Mouse (Mus musculus): ENCODE measurements around the gene Olfm2. TPM values are rescaled to one million over a fixed set of nuclear protein-coding genes. Genes with fewer than 3 reads are reported as not detected.

Gene Olfm2
- polyA plus RNA-seq, 1 experiment from 2014 or later: 3.3 TPM

DNA sequence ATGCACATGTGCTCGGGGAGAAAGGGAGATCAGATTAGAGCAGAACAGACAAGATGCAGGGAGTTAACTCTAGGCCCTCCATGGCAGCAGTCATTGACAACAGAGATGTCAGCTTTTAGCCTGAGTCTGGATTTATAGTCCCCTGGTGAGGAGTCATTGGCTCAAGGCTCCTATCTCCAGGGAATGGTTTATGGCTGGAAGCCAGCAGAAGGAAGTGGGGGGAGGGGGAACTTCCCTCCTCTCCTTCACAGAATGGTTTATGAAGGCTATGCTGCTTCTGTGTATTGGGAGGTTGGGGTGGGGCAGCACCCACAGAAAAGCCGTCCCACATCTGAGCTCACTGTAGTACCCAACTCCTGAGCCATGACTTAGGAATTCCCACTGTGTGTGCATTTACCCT, 24.6 kb downstream of the Olfm2 start:
- Histone ChIP-seq H3K9me3 (peaks cover 14% of the 10 kb centered on the region; the same call in 1 of the 2 replicates), H3K27me3 (peaks cover 39% of the 10 kb centered on the region), H3K36me3 (no peaks in the 10 kb centered on the region), H3K4me1 (replicated peaks) (peaks cover 11% of the 10 kb centered on the region), H3K9ac (replicated peaks) (no peak overlapping the region), H3K4me3 (replicated peaks) (no peak overlapping the region), H3K4me2 (no peak overlapping the region), H3K27ac (no peak overlapping the region)
- WGBS: 54% methylated on average over 2 of the region's 2 CpGs
- no peak for ATAC-seq (ENCODE audit: insufficient number of reproducible peaks, insufficient read depth, low FRiP score, low TSS enrichment, low read depth)

DNA sequence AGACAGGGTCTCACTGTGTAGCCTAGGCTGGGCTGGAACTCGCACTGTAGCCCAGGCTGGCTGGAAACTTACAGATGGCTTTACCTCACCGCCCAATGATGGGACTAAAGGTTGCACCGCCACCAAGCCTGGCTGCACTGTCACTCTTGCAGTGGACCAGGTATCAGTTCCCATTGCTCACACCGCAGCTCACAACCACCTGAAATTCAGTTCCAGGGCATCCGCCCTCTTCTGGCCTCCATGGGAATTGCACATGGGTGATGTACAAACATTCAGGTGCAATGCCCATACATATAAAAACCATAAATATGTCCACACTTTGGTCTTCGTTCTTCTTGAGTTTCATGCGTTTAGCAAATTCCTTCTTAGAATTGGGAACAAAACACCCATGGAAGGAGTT, 30.8 kb downstream of the Olfm2 start:
- H3K4me3 ChIP-seq (replicated peaks): no peak overlapping the region

DNA sequence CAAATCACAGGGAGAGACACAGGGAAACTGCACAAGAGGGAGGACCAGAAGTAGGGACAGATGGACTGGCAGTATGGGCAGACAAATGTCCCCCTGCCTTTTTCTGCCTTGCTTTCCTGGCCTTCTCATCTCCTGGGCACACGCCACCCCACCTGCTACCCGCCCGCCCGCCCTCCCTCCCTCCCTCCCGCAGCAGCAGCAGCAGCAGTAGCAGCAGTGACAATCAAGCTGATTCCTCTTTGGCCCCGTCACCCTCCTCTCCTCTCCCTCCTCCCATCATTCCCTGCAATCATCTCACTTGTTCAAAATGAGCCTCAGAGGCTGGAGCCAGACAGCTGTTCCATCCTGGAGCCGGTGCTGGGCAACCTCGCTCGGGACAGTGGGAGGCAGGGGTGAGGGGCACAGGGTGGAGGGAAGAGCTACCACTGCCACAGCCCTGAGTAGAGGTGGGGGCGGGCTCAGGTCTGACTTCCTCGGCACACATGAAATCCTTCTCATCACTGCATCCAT, 32.6 kb downstream of the Olfm2 start:
- whole genome bisulfite sequencing: 43% methylated on average over 11 of the region's 11 CpGs
- no peaks in the 10 kb centered on the region for H3K4me1 ChIP-seq (replicated peaks)
- H3K4me2 ChIP-seq: no peak overlapping the region
- ATAC-seq (ENCODE audit: insufficient number of reproducible peaks, insufficient read depth, low FRiP score, low TSS enrichment, low read depth): no peak
- H3K36me3 ChIP-seq: no peaks in the 10 kb centered on the region
- H3K4me3 ChIP-seq (replicated peaks): no peak overlapping the region
- H3K27me3 ChIP-seq: 0 out of 2 replicates have a peak, but pooled peaks cover 5% of the 10 kb centered on the region
- H3K27ac ChIP-seq: no peak overlapping the region
- H3K9me3 ChIP-seq: peaks cover 4% of the 10 kb centered on the region
- H3K9ac ChIP-seq (replicated peaks): no peak overlapping the region

More for the DNA sequence above, 30.8 kb downstream of the Olfm2 start:
- H3K36me3 ChIP-seq: no peaks in the 10 kb centered on the region
- H3K27me3 ChIP-seq: 0 out of 2 replicates have a peak, but pooled peaks cover 5% of the 10 kb centered on the region
- whole genome bisulfite sequencing: 69% methylated on average over 7 of the region's 7 CpGs
- no peak overlapping the region for H3K4me2 ChIP-seq
- no peak overlapping the region for H3K9ac ChIP-seq (replicated peaks)
- H3K27ac ChIP-seq: no peak overlapping the region
- no peaks in the 10 kb centered on the region for H3K4me1 ChIP-seq (replicated peaks)
- peaks cover 13% of the 10 kb centered on the region for H3K9me3 ChIP-seq
- ATAC-seq (ENCODE audit: insufficient number of reproducible peaks, insufficient read depth, low FRiP score, low TSS enrichment, low read depth): no peak

DNA sequence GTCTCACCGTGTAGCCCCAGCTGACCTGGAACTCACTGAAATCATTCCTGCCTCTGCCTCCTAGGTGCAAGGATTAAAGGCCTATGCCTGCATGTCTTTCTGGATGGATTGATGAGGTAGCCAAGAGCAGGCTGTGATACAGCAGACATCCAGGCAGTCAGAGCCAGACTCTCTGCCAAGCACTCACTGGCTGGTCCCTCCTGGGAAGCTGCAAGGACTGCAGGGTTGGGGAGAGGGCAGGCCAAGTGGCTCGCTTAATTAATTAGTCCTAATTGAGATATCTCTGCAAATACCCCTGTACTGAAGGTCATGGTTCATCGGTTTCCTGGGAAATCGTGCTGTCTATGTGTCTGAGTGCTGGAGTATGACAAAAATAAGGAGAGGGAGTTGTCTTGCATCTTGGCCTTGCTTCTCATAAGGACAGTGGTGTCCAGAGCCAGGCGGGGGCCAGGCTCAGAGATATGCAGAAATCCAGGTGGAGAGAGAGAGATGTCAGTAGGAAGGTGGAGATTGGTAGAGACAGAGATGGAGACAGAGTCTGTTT, 33.1 kb downstream of the Olfm2 start:
- ATAC-seq (ENCODE audit: insufficient number of reproducible peaks, insufficient read depth, low FRiP score, low TSS enrichment, low read depth): no peak
- H3K9ac ChIP-seq (replicated peaks): no peak overlapping the region
- no peak overlapping the region for H3K4me2 ChIP-seq
- H3K4me1 ChIP-seq (replicated peaks): no peaks in the 10 kb centered on the region
- H3K4me3 ChIP-seq (replicated peaks): no peak overlapping the region
- peaks cover 4% of the 10 kb centered on the region for H3K9me3 ChIP-seq
- H3K36me3 ChIP-seq: no peaks in the 10 kb centered on the region
- H3K27ac ChIP-seq: no peak overlapping the region
- 0 out of 2 replicates have a peak, but pooled peaks cover 5% of the 10 kb centered on the region for H3K27me3 ChIP-seq
- 79% methylated on average over 5 of the region's 5 CpGs for WGBS

DNA sequence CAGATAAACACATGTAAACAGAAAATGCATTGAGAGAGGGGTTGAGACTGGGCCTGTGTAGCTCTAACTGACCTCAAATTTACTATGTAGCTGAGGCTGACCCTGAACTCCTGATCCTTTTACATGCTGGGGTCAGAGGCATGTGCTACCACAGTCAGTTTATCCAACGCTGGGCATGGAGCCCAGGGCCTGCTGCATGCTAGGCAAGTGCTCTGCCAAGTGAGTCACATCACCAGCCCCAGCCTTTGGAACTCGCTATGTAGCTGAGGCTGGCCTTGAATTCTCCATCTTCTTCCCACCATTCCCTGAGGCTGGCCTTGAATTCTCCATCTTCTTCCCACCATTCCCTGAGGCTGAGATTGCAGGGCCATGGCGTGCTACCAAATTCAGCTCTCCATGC, 35.7 kb downstream of the Olfm2 start:
- Histone ChIP-seq H3K9ac (replicated peaks) (no peak overlapping the region), H3K4me1 (replicated peaks) (no peaks in the 10 kb centered on the region), H3K4me3 (replicated peaks) (no peak overlapping the region), H3K36me3 (no peaks in the 10 kb centered on the region), H3K9me3 (peaks cover 4% of the 10 kb centered on the region), H3K27ac (no peak overlapping the region), H3K4me2 (no peak overlapping the region), H3K27me3 (0 out of 2 replicates have a peak, but pooled peaks cover 5% of the 10 kb centered on the region)
- 85% methylated on average over 3 of the region's 3 CpGs for WGBS
- no peak for ATAC-seq (ENCODE audit: insufficient number of reproducible peaks, insufficient read depth, low FRiP score, low TSS enrichment, low read depth)

DNA sequence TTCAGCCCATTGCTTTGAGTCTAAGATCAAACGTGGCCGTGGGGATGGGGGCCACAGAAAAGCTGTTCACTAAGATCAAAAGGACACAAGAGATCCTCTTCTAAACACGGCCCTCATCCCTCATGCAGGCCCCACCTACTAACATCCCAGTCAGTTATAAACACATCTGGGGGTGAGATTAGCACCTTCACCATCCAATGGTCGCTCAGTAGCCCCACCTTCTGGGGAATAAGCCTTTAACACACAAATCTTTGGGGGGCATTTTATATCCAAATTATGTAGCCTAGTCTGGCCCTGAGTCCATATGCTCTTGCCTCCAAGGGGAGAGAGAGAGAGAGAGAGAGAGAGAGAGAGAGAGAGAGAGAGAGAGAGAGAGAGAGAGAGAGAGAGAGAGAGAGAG, 40.2 kb downstream of the Olfm2 start:
- ATAC-seq (ENCODE audit: insufficient number of reproducible peaks, insufficient read depth, low FRiP score, low TSS enrichment, low read depth): no peak
- no peak overlapping the region for H3K27ac ChIP-seq
- no peaks in the 10 kb centered on the region for H3K9me3 ChIP-seq
- no peak overlapping the region for H3K9ac ChIP-seq (replicated peaks)
- no peak overlapping the region for H3K4me3 ChIP-seq (replicated peaks)
- no peaks in the 10 kb centered on the region; the same call in 1 of the 2 replicates for H3K27me3 ChIP-seq
- H3K4me1 ChIP-seq (replicated peaks): no peaks in the 10 kb centered on the region
- H3K4me2 ChIP-seq: no peak overlapping the region
- 14% methylated on average over 4 of the region's 4 CpGs for WGBS
- H3K36me3 ChIP-seq: no peaks in the 10 kb centered on the region

DNA sequence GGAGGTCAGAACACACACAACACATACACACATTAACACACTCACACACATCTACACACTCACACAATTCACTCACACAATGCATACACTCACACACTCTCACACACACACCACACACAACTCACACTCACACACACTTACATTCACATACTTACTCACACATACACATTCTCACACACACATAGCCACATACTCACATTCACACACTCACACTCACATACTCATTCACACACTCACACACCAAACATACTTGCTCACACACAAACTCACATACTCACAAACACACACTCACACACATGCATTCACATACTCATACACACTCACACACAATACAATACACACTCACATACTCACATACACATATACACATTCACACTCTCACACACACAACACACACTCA, 40.7 kb downstream of the Olfm2 start:
- Histone ChIP-seq H3K4me2 (no peak overlapping the region), H3K27ac (no peak overlapping the region), H3K9ac (replicated peaks) (no peak overlapping the region), H3K4me1 (replicated peaks) (no peaks in the 10 kb centered on the region), H3K4me3 (replicated peaks) (no peak overlapping the region), H3K27me3 (no peaks in the 10 kb centered on the region; the same call in 1 of the 2 replicates), H3K36me3 (no peaks in the 10 kb centered on the region), H3K9me3 (no peaks in the 10 kb centered on the region)
- no peak for ATAC-seq (ENCODE audit: insufficient number of reproducible peaks, insufficient read depth, low FRiP score, low TSS enrichment, low read depth)

DNA sequence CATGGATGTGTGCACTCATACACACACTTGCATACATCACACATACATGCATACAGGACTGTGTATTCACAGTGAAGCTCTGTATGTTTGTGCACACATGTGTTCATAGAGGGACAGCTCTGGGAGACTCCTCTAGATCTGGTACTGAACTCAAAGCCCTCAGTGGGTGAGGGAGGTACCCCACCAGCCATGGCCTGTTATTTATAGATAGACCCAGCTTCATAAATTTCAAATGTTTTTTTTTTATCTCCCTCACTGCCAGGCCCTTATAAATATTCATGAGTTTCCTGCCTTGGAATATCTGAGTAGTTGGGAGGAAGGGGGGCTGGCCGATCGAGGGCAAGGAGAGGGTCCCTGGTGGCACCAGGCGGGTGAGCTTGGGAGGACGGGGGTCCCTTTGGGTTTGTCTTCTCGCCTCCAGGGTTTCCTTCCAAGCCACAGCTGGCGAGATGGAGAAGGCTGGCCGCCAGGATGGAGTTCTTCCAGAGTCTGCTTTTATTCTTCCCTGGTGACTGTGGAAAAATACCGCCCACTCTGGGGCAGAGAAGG, 42.2 kb downstream of the Olfm2 start:
- no peaks in the 10 kb centered on the region; the same call in 1 of the 2 replicates for H3K27me3 ChIP-seq
- no peak for ATAC-seq (ENCODE audit: insufficient number of reproducible peaks, insufficient read depth, low FRiP score, low TSS enrichment, low read depth)
- H3K4me3 ChIP-seq (replicated peaks): no peak overlapping the region
- H3K9ac ChIP-seq (replicated peaks): no peak overlapping the region
- H3K4me2 ChIP-seq: no peak overlapping the region
- H3K9me3 ChIP-seq: no peaks in the 10 kb centered on the region
- WGBS: 74% methylated on average over 8 of the region's 8 CpGs
- H3K4me1 ChIP-seq (replicated peaks): no peaks in the 10 kb centered on the region
- H3K27ac ChIP-seq: no peak overlapping the region
- no peaks in the 10 kb centered on the region for H3K36me3 ChIP-seq

DNA sequence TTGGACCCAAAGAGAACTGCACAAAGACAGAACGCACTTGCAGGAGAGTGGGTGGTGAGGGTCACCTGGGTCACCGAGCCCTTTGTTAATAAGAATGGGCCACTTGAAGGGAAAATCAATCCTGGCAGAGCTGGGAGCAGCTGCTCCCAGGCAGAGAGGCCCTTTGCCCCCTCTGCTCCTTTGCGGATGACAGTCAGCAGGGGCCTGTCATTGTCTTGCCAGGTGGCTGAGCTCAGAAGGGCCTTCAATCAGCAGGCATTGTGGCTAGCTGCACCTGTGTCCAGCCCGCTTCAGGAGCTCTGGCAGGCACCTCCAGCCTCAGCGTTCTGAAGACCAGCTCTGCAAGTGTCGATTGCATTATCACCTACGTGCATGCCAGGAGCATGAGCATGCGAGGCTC, 48.7 kb downstream of the Olfm2 start:
- WGBS: 40% methylated on average over 8 of the region's 8 CpGs
- Histone ChIP-seq H3K27me3 (peaks cover 52% of the 10 kb centered on the region), H3K36me3 (no peaks in the 10 kb centered on the region), H3K9ac (replicated peaks) (no peak overlapping the region), H3K4me3 (replicated peaks) (no peak overlapping the region), H3K4me1 (replicated peaks) (peaks cover 8% of the 10 kb centered on the region; the same call in 1 of the 2 replicates), H3K4me2 (no peak overlapping the region), H3K9me3 (0 out of 2 replicates have a peak, but pooled peaks cover 2% of the 10 kb centered on the region), H3K27ac (no peak overlapping the region)
- ATAC-seq (ENCODE audit: insufficient number of reproducible peaks, insufficient read depth, low FRiP score, low TSS enrichment, low read depth): no peak

DNA sequence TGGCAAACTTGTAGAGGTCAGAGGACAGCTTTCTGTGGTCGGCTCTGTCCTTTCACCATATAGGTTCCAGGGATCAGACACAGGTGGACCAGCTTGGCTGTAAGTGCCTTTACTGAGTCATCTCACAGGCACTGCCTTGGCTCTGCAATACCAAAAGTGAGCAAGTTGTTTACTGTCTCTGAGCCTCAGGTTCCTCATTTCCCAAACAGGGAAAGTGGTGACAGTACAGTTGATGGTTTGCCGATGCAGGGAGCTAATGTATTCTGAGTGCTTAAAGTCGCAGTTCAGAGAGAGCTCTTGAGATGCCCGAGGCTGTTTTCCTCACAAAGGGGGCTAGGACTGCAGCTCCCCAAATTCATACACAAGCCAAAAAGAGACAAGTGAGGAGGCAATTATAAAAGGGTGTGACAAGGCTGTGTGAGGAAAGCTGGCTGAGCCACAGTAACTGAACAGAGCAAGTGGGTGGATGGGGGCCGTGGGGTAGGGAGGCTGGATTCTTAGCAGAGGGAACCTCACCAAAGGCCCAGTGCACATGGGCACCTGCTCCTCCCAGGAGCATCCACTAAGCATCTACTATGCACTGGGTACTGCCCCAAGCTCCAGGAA, 49.9 kb downstream of the Olfm2 start:
- no peak overlapping the region for H3K4me3 ChIP-seq (replicated peaks)
- H3K27ac ChIP-seq: no peak overlapping the region
- 0 out of 2 replicates have a peak, but pooled peaks cover 2% of the 10 kb centered on the region for H3K9me3 ChIP-seq
- ATAC-seq (ENCODE audit: insufficient number of reproducible peaks, insufficient read depth, low FRiP score, low TSS enrichment, low read depth): no peak
- peaks cover 8% of the 10 kb centered on the region; the same call in 1 of the 2 replicates for H3K4me1 ChIP-seq (replicated peaks)
- 79% methylated on average over 5 of the region's 5 CpGs for WGBS
- H3K9ac ChIP-seq (replicated peaks): no peak overlapping the region
- no peak overlapping the region for H3K4me2 ChIP-seq
- H3K36me3 ChIP-seq: no peaks in the 10 kb centered on the region
- peaks cover 54% of the 10 kb centered on the region for H3K27me3 ChIP-seq

DNA sequence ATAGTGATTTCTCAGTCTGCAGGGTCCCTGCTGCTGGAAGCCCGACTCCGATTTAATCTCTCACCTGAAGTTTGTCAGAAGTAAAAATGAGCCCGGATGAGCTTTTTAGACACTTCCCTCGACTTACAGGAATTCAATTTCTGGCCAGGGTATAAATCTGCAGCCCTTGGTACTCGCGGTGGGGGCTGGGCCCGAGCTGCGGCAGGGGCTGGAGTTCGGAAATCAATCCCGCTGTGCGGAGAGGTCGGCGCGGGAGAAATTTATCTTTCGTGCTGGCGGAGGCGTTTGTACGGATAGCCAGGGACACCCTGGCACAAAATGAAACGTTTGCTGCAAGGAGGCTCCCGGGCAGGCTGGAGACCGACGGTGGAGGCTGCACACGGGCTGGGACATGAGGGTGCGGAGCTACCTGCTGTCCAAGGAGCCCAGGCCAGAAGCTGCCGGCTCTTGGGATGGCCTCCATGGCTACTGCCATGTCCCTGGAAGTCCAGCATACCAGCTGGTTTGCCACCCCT, 51.4 kb downstream of the Olfm2 start:
- 2% methylated on average over 25 of the region's 25 CpGs for WGBS
- H3K4me3 ChIP-seq (replicated peaks): peak overlapping the region; percentile 27
- no peak overlapping the region for H3K27ac ChIP-seq
- peak overlapping the region; percentile 53 for H3K4me2 ChIP-seq
- peaks cover 54% of the 10 kb centered on the region for H3K27me3 ChIP-seq
- H3K9me3 ChIP-seq: 0 out of 2 replicates have a peak, but pooled peaks cover 2% of the 10 kb centered on the region
- peaks cover 8% of the 10 kb centered on the region; the same call in 1 of the 2 replicates for H3K4me1 ChIP-seq (replicated peaks)
- H3K9ac ChIP-seq (replicated peaks): peak overlapping the region; percentile 13; the same call in 1 of the 2 replicates
- no peak for ATAC-seq (ENCODE audit: insufficient number of reproducible peaks, insufficient read depth, low FRiP score, low TSS enrichment, low read depth)
- no peaks in the 10 kb centered on the region for H3K36me3 ChIP-seq
